Mouse (Mus musculus) liver, embryonic 14.5 days (tissue): ENCODE results near the gene Tbc1d21.

ENCODE experiments used
- CTCF ChIP-seq: IDR thresholded peaks from 2 replicates; pipeline ENCODE4 v1.5.1; 2016; ENCODE audit warnings: antibody characterized with exemption, low read depth, control low read depth
- EP300 ChIP-seq: IDR thresholded peaks from 2 replicates; pipeline ENCODE4 v1.6.1; 2016; ENCODE audit warnings: antibody characterized with exemption, low read depth

- TF ChIP-seq CTCF (no peak), EP300 (no peak)
Measured at GRCm38 (mm10) chr9:58312944-58313359, 57.3 kb downstream of the Tbc1d21 start, which contains the start of gene Loxl1.
